Mouse (Mus musculus) kidney, adult 2 months (tissue): ENCODE measurements around the gene Csad. TPM values are rescaled to one million over a fixed set of nuclear protein-coding genes. Genes with fewer than 3 reads are reported as not detected.

Experiments
- DNase-seq: peaks from one replicate; pipeline ENCODE4 v3.0.0; 2021
- H3K27ac ChIP-seq: fragments of 200-500 bp; 2 replicates; pipeline ENCODE4 v1.5.1; 2012; ENCODE audit warnings: low read depth, low read length, control low read depth, inconsistent platforms; ENCODE audit not compliant: insufficient read depth
- H3K27me3 ChIP-seq: fragments of 200-500 bp; replicated peaks from 2 replicates; pipeline ENCODE4 v1.6.1; 2012; ENCODE audit warnings: mild to moderate bottlenecking, moderate library complexity, low read length, inconsistent platforms; ENCODE audit not compliant: control insufficient read depth, insufficient read depth
- H3K36me3 ChIP-seq: fragments of 200-500 bp; 2 replicates; pipeline ENCODE4 v1.6.1; 2012; ENCODE audit warnings: mild to moderate bottlenecking, moderate library complexity, low read length, inconsistent platforms; ENCODE audit not compliant: control insufficient read depth, insufficient read depth
- H3K4me1 ChIP-seq: fragments of 200-500 bp; 2 replicates; pipeline ENCODE4 v1.6.1; 2011; ENCODE audit warnings: low read length; ENCODE audit not compliant: control insufficient read depth, insufficient read depth
- H3K4me3 ChIP-seq: fragments of 200-500 bp; 2 replicates; pipeline ENCODE4 v1.5.1; 2011; ENCODE audit warnings: mild to moderate bottlenecking, low read depth, low read length, control low read depth; ENCODE audit not compliant: insufficient read depth
- CTCF ChIP-seq: fragments of 200-500 bp; conservative IDR thresholded peaks from 2 replicates; pipeline ENCODE4 v1.5.1; 2011; ENCODE audit warnings: low read depth, mild to moderate bottlenecking, control low read depth, low read length, moderate library complexity, mixed read lengths; ENCODE audit not compliant: insufficient read depth, insufficient read length
- POLR2A ChIP-seq: fragments of 200-500 bp; IDR thresholded peaks from one replicate; pipeline ENCODE4 v1.6.1; 2011; ENCODE audit warnings: low read depth, low read length, control low read depth
- WGBS: fragments of 180-500 bp; shearing (Covaris S2); methylation state at CpG from one replicate; pipeline ENCODE4 v1.1.7; 2018; 5-methylcytosine and 5-hydroxymethylcytosine counted together
- polyA plus RNA-seq: library from polyadenylated mRNA; depleted of rRNA; stranded (reverse); fragments of >200 nt; gene quantifications from 2 replicates; pipeline ENCODE4 v1.2.3, GENCODE M21; 2012

Gene Csad
- polyA plus RNA-seq, 1 experiment = 216 TPM

- DNase-seq = peak; percentile 81
- Histone ChIP-seq H3K4me1 (peaks cover 3% of the 10 kb centered on the region; the same call in 1 of the 2 replicates), H3K27me3 (no peaks in the 10 kb centered on the region), H3K4me3 (peak overlapping the region; percentile 38), H3K27ac (no peak overlapping the region), H3K36me3 (no peaks in the 10 kb centered on the region)
- WGBS = 4% methylated on average over 43 of the region's 43 CpGs
- TF ChIP-seq CTCF (peak; percentile 71), POLR2A (no peak)
Observed at GRCm38 (mm10) chr15:102224186-102224991, 19.9 kb upstream of the Csad start.

GRCm38 (mm10) chr15:102222386-102222785 is 17.9 kb upstream of the Csad start:
- Histone ChIP-seq H3K4me3 (no peak overlapping the region), H3K27ac (no peak overlapping the region), H3K4me1 (peaks cover 3% of the 10 kb centered on the region; the same call in 1 of the 2 replicates), H3K27me3 (no peaks in the 10 kb centered on the region), H3K36me3 (no peaks in the 10 kb centered on the region)
- no peak for DNase-seq
- TF ChIP-seq CTCF (no peak), POLR2A (no peak)
- WGBS = 69% methylated on average over 10 of the region's 10 CpGs

- no peaks in the 10 kb centered on the region for H3K27me3 ChIP-seq
- no peak for DNase-seq
- no peak for TF ChIP-seq POLR2A
- TF ChIP-seq CTCF = no peak
- WGBS = 70% methylated on average over 7 of the region's 7 CpGs
- H3K4me1 ChIP-seq = no peaks in the 10 kb centered on the region
- H3K27ac ChIP-seq = no peak overlapping the region
- no peak overlapping the region for H3K4me3 ChIP-seq
- H3K36me3 ChIP-seq = peaks cover 3% of the 10 kb centered on the region; the same call in 1 of the 2 replicates
Observed at GRCm38 (mm10) chr15:102217325-102217724, 12.8 kb upstream of the Csad start.

- Histone ChIP-seq H3K4me1 (no peaks in the 10 kb centered on the region), H3K27ac (no peak overlapping the region), H3K4me3 (no peak overlapping the region), H3K27me3 (no peaks in the 10 kb centered on the region), H3K36me3 (peaks cover 3% of the 10 kb centered on the region; the same call in 1 of the 2 replicates)
- 71% methylated on average over 16 of the region's 16 CpGs for WGBS
- no peak for DNase-seq
- TF ChIP-seq CTCF = no peak
- TF ChIP-seq POLR2A = no peak
Observed at GRCm38 (mm10) chr15:102216459-102217228, 12.1 kb upstream of the Csad start.

- no peaks in the 10 kb centered on the region for H3K4me1 ChIP-seq
- peaks cover 6% of the 10 kb centered on the region; the same call in 1 of the 2 replicates for H3K36me3 ChIP-seq
- no peak overlapping the region for H3K4me3 ChIP-seq
- TF ChIP-seq POLR2A = no peak
- TF ChIP-seq CTCF = no peak
- H3K27ac ChIP-seq = no peak overlapping the region
- no peak for DNase-seq
- no peaks in the 10 kb centered on the region for H3K27me3 ChIP-seq
- WGBS = 70% methylated on average over 6 of the region's 6 CpGs
Observed at GRCm38 (mm10) chr15:102215624-102216023, 11.1 kb upstream of the Csad start.

GRCm38 (mm10) chr15:102214132-102214531 is 9.6 kb upstream of the Csad start:
- no peak for DNase-seq
- Histone ChIP-seq H3K4me3 (no peak overlapping the region), H3K27ac (no peak overlapping the region), H3K4me1 (no peaks in the 10 kb centered on the region), H3K27me3 (no peaks in the 10 kb centered on the region), H3K36me3 (peaks cover 7% of the 10 kb centered on the region; the same call in 1 of the 2 replicates)
- no peak for TF ChIP-seq POLR2A
- no peak for TF ChIP-seq CTCF
- WGBS = 51% methylated on average over 2 of the region's 2 CpGs

- H3K27me3 ChIP-seq = no peaks in the 10 kb centered on the region
- H3K27ac ChIP-seq = no peak overlapping the region
- H3K36me3 ChIP-seq = peaks cover 11% of the 10 kb centered on the region; the same call in 1 of the 2 replicates
- no peak for DNase-seq
- peaks cover 10% of the 10 kb centered on the region; the same call in 1 of the 2 replicates for H3K4me1 ChIP-seq
- TF ChIP-seq CTCF (no peak), POLR2A (no peak)
- 73% methylated on average over 6 of the region's 6 CpGs for WGBS
- no peak overlapping the region for H3K4me3 ChIP-seq
Observed at GRCm38 (mm10) chr15:102211895-102212294, 7.4 kb upstream of the Csad start.
